Mouse (Mus musculus) forebrain, embryonic 11.5 days (tissue): Measurements from ENCODE around the gene Cd101. TPM values are rescaled to one million over a fixed set of nuclear protein-coding genes. Genes with fewer than 3 reads are reported as not detected.
A peak's percentile ranks its signal among the peaks of the same experiment; 100 is the strongest.

Experiments
- ATAC-seq: fragments of 200-750 bp; cut with Nextera tagmentation; replicated peaks from 2 replicates; pipeline ENCODE4 v1.8.0; 2017; ENCODE audit warnings: moderate TSS enrichment; ENCODE audit not compliant: low FRiP score
- DNase-seq: peaks from one replicate; pipeline ENCODE4 v3.0.0-alpha.2; 2017; ENCODE audit warnings: low spot score
- H3K27ac ChIP-seq: fragments of 300-500 bp; sonication (generic); 2 replicates; pipeline ENCODE4 v1.5.1; 2014; ENCODE audit warnings: low read depth, low read length
- H3K27me3 ChIP-seq: fragments of 300-500 bp; sonication (generic); 2 replicates; pipeline ENCODE4 v1.6.1; 2014; ENCODE audit warnings: mild to moderate bottlenecking, low read length, mixed read lengths; ENCODE audit not compliant: control insufficient read depth, insufficient read depth
- H3K36me3 ChIP-seq: fragments of 300-500 bp; sonication (generic); 2 replicates; pipeline ENCODE4 v1.6.1; 2014; ENCODE audit warnings: mild to moderate bottlenecking, low read length, moderate library complexity, mixed read lengths; ENCODE audit not compliant: control insufficient read depth, insufficient read depth
- H3K4me1 ChIP-seq: fragments of 300-500 bp; sonication (generic); replicated peaks from 2 replicates; pipeline ENCODE4 v1.6.1; 2014; ENCODE audit warnings: low read length, mixed read lengths; ENCODE audit not compliant: control insufficient read depth, insufficient read depth
- H3K4me2 ChIP-seq: fragments of 300-500 bp; sonication (generic); 2 replicates; pipeline ENCODE4 v1.6.1; 2014; ENCODE audit warnings: low read depth, mild to moderate bottlenecking, low read length, moderate library complexity, mixed read lengths; ENCODE audit not compliant: severe bottlenecking
- H3K4me3 ChIP-seq: fragments of 300-500 bp; sonication (generic); 2 replicates; pipeline ENCODE4 v1.5.1; 2014; ENCODE audit warnings: low read depth, low read length
- H3K9ac ChIP-seq: fragments of 300-500 bp; sonication (generic); 2 replicates; pipeline ENCODE4 v1.6.1; 2014; ENCODE audit warnings: low read length
- H3K9me3 ChIP-seq: fragments of 300-500 bp; sonication (generic); 2 replicates; pipeline ENCODE4 v1.6.1; 2016; ENCODE audit warnings: low read length, mixed read lengths; ENCODE audit not compliant: control insufficient read depth
- WGBS: fragments of 180-500 bp; shearing (Covaris S2); extraction: QIAGEN DNeasy Blood & Tissue Kit; methylation state at CpG from one replicate; pipeline ENCODE4 v1.1.7; 2014; 5-methylcytosine and 5-hydroxymethylcytosine counted together
- polyA plus RNA-seq: library from polyadenylated mRNA; unstranded; fragments of >200 nt; fragmentation: Nextera tagmentation; extraction: Ambion mirVana; gene quantifications from 2 replicates; pipeline ENCODE4 v1.2.1, GENCODE M21; 2014

The Cd101 gene
- polyA plus RNA-seq, 1 experiment from 2014 or later = 0.07 TPM

DNA sequence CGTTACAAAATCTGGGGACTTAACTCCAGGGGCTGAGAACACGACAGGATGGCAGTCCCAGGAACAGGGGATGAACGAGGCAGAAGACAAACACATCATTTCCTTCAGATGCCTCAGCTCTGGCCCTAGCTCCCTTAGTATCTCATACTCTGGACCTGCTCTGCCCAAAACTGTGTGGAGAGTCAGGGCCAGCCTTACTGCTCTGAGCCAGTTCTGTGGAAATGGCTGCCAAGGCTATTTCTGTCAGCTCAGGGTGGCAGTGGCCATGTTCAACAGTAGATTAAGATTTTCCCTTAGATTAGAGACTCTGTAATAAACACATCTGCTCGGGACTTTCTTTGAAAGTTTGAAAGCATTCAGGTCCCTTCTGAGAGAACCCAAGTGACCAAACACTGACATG is 22.2 kb upstream of the Cd101 start:
- ATAC-seq = no peak
- WGBS = 75% methylated on average over 4 of the region's 4 CpGs
- no peaks in the 10 kb centered on the region for H3K9me3 ChIP-seq
- no peak overlapping the region for H3K27ac ChIP-seq
- no peak overlapping the region for H3K4me2 ChIP-seq
- H3K36me3 ChIP-seq = no peaks in the 10 kb centered on the region; the same call in 1 of the 2 replicates
- H3K9ac ChIP-seq = no peak overlapping the region
- no peak for DNase-seq
- no peak overlapping the region for H3K4me3 ChIP-seq
- H3K4me1 ChIP-seq = peaks cover 3% of the 10 kb centered on the region; the same call in 1 of the 2 replicates
- H3K27me3 ChIP-seq = no peaks in the 10 kb centered on the region

DNA sequence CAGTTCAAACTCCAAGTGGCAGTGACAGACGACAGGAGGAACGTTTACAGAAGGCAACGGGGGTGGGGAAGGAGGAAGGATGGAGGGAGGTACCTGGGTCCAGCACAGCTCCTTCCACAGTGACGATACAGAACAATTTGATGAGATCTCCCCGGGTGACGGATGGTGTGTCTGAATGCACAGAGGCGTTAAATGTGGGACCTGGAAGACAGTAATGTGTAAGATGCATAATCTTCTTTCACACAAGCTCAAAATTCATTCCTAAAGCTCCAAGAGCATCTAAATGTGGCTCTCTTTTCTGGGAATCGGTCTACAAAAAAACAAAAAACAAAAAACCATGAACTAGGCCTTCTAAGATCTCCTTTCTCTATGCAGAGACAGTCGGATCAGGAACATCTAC is 20.6 kb upstream of the Cd101 start:
- Histone ChIP-seq H3K4me2 (no peak overlapping the region), H3K27ac (no peak overlapping the region), H3K4me1 (peaks cover 3% of the 10 kb centered on the region; the same call in 1 of the 2 replicates), H3K36me3 (no peaks in the 10 kb centered on the region; the same call in 1 of the 2 replicates), H3K27me3 (no peaks in the 10 kb centered on the region), H3K9me3 (no peaks in the 10 kb centered on the region), H3K4me3 (no peak overlapping the region), H3K9ac (no peak overlapping the region)
- WGBS = 85% methylated on average over 9 of the region's 9 CpGs
- ATAC-seq (no peak), DNase-seq (no peak)

- H3K9ac ChIP-seq = no peak overlapping the region
- no peaks in the 10 kb centered on the region for H3K27me3 ChIP-seq
- no peak overlapping the region for H3K4me2 ChIP-seq
- no peaks in the 10 kb centered on the region; the same call in 1 of the 2 replicates for H3K36me3 ChIP-seq
- H3K27ac ChIP-seq = no peak overlapping the region
- peaks cover 3% of the 10 kb centered on the region; the same call in 1 of the 2 replicates for H3K4me1 ChIP-seq
- 85% methylated on average over 2 of the region's 2 CpGs for WGBS
- DNase-seq (no peak), ATAC-seq (no peak)
- H3K4me3 ChIP-seq = no peak overlapping the region
- H3K9me3 ChIP-seq = no peaks in the 10 kb centered on the region
Measured at GRCm38 (mm10) chr3:101048781-101049180, 19.4 kb upstream of the Cd101 start.

GRCm38 (mm10) chr3:101047586-101048275 is 18.4 kb upstream of the Cd101 start:
- Histone ChIP-seq H3K9me3 (no peaks in the 10 kb centered on the region), H3K36me3 (no peaks in the 10 kb centered on the region; the same call in 1 of the 2 replicates), H3K27ac (no peak overlapping the region), H3K4me3 (no peak overlapping the region), H3K4me1 (peaks cover 3% of the 10 kb centered on the region; the same call in 1 of the 2 replicates), H3K4me2 (no peak overlapping the region), H3K9ac (no peak overlapping the region), H3K27me3 (no peaks in the 10 kb centered on the region)
- ATAC-seq = peak; percentile 56
- WGBS = 81% methylated on average over 15 of the region's 15 CpGs
- no peak for DNase-seq

DNA sequence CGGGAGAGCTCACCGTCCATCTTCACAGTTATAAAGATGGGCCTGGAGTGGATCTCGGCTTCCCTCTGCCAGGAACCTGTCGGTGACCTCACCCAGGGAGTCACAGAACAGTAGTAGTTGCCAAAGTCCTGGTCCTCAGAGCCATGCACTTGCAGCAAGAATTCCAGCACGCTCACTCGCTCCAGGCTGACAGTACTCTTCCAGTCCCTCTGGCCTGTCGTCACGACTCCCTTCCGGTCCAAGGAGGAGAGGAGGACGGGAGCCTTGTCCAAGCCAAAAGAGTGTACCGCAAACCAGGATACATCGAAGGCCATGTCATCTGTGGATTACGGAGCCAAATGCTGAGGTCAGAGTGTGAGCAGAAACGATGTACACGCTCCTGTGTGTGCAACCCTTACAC is 16.1 kb upstream of the Cd101 start:
- no peak overlapping the region for H3K4me2 ChIP-seq
- H3K4me3 ChIP-seq = no peak overlapping the region
- H3K4me1 ChIP-seq = peaks cover 6% of the 10 kb centered on the region; the same call in 1 of the 2 replicates
- no peaks in the 10 kb centered on the region; the same call in 1 of the 2 replicates for H3K36me3 ChIP-seq
- ATAC-seq (no peak), DNase-seq (no peak)
- 92% methylated on average over 15 of the region's 15 CpGs for WGBS
- no peak overlapping the region for H3K27ac ChIP-seq
- H3K27me3 ChIP-seq = no peaks in the 10 kb centered on the region
- no peak overlapping the region for H3K9ac ChIP-seq
- H3K9me3 ChIP-seq = no peaks in the 10 kb centered on the region

DNA sequence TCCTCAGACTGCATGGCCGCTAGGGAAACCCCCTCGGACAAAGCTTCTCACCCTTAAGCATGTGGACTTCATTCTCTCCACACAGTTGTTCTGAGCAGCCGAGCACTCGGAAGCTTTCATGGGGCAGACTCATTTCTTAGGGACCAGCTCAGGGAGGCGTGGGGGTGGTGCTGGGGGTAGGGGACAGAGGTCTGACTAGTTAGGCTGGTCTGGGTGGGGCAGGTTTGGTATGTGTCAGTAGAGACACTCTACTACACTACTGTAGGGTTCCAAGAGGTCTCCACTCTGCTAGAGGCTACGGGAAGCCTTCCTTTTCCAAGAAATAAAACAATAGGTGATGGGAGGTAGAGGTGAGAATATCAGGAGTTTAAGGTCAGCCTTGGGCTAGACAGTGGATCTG is 15.3 kb upstream of the Cd101 start:
- 89% methylated on average over 6 of the region's 6 CpGs for WGBS
- Histone ChIP-seq H3K4me2 (no peak overlapping the region), H3K36me3 (no peaks in the 10 kb centered on the region; the same call in 1 of the 2 replicates), H3K9ac (no peak overlapping the region), H3K4me3 (no peak overlapping the region), H3K27me3 (no peaks in the 10 kb centered on the region), H3K9me3 (no peaks in the 10 kb centered on the region), H3K4me1 (peaks cover 6% of the 10 kb centered on the region; the same call in 1 of the 2 replicates), H3K27ac (no peak overlapping the region)
- no peak for DNase-seq
- no peak for ATAC-seq

GRCm38 (mm10) chr3:101041997-101042396 is 12.6 kb upstream of the Cd101 start:
- Histone ChIP-seq H3K9ac (no peak overlapping the region), H3K4me2 (no peak overlapping the region), H3K9me3 (no peaks in the 10 kb centered on the region), H3K27ac (no peak overlapping the region), H3K4me1 (peaks cover 3% of the 10 kb centered on the region; the same call in 1 of the 2 replicates), H3K27me3 (no peaks in the 10 kb centered on the region), H3K4me3 (no peak overlapping the region), H3K36me3 (no peaks in the 10 kb centered on the region; the same call in 1 of the 2 replicates)
- no peak for DNase-seq
- WGBS = 55% methylated on average over 7 of the region's 7 CpGs
- 0 out of 2 replicates have a peak, but pooled peaks have one; percentile 27 for ATAC-seq

- Histone ChIP-seq H3K27me3 (no peaks in the 10 kb centered on the region), H3K9me3 (no peaks in the 10 kb centered on the region), H3K9ac (no peak overlapping the region), H3K4me1 (peaks cover 3% of the 10 kb centered on the region; the same call in 1 of the 2 replicates), H3K4me3 (no peak overlapping the region), H3K4me2 (no peak overlapping the region), H3K36me3 (no peaks in the 10 kb centered on the region; the same call in 1 of the 2 replicates), H3K27ac (no peak overlapping the region)
- 87% methylated on average over 5 of the region's 5 CpGs for WGBS
- DNase-seq = no peak
- ATAC-seq = no peak
Measured at GRCm38 (mm10) chr3:101037984-101038545, 8.7 kb upstream of the Cd101 start.
